Mouse (Mus musculus): ENCODE results near the gene Rhox1.
A peak's percentile ranks its signal among the peaks of the same experiment; 100 is the strongest.
"Not testable (repeated sequence)": the region's sequence is repeated elsewhere in the genome, so short reads cannot be mapped to it uniquely, and the experiment has no call there.

Gene Rhox1

GRCm38 (mm10) chrX:37222158-37222557, at the start of gene Rhox1:
Gene Rhox1 (minus strand): TSS chrX:37222258.
- not testable (repeated sequence) for DNase-seq (ENCODE audit: low spot score)

- DNase-seq (ENCODE audit: low spot score) = not testable (repeated sequence)
Observed at GRCm38 (mm10) chrX:37265038-37265437, 43.0 kb upstream of the Rhox1 start, which contains the start of gene Rhox4a. Gene Rhox4a (plus strand): TSS chrX:37265338.

GRCm38 (mm10) chrX:37249619-37250018, 27.6 kb upstream of the Rhox1 start, which contains the start of gene Rhox3a:
Gene Rhox3a (plus strand): TSS chrX:37249919.
- DNase-seq (ENCODE audit: low spot score) = not testable (repeated sequence)

GRCm38 (mm10) chrX:37244676-37245075, 22.6 kb upstream of the Rhox1 start, which contains the start of gene Rhox2a:
Gene Rhox2a (plus strand): TSS chrX:37244976.
- DNase-seq (ENCODE audit: low spot score) = not testable (repeated sequence)

GRCm38 (mm10) chrX:37210941-37211340, 11.1 kb downstream of the Rhox1 start, which contains the start of gene Gm9:
Gene Gm9 (minus strand): TSS chrX:37211041.
- no peak for DNase-seq (ENCODE audit: low spot score)

GRCm38 (mm10) chrX:37198676-37199075, 23.4 kb downstream of the Rhox1 start:
- DNase-seq (ENCODE audit: low spot score) = no peak

GRCm38 (mm10) chrX:37191744-37192379, 30.2 kb downstream of the Rhox1 start:
- no peak for DNase-seq (ENCODE audit: low spot score)

GRCm38 (mm10) chrX:37191105-37191743, 30.8 kb downstream of the Rhox1 start, which contains the start of the genes Ndufa1 and Rnf113a1:
Gene Ndufa1 (minus strand): TSS chrX:37191163.
Gene Rnf113a1 (plus strand): TSS chrX:37191245.
- peak; percentile 22 for DNase-seq (ENCODE audit: low spot score)

GRCm38 (mm10) chrX:37190755-37191104, 31.3 kb downstream of the Rhox1 start:
- DNase-seq (ENCODE audit: low spot score) = no peak

GRCm38 (mm10) chrX:37184401-37184800, 37.7 kb downstream of the Rhox1 start:
- DNase-seq (ENCODE audit: low spot score) = not testable (repeated sequence)

GRCm38 (mm10) chrX:37168742-37169141, 53.3 kb downstream of the Rhox1 start, which contains the start of gene Akap14:
Gene Akap14 (minus strand): TSS chrX:37168842.
- DNase-seq (ENCODE audit: low spot score) = no peak

GRCm38 (mm10) chrX:37167085-37167484, 55.0 kb downstream of the Rhox1 start:
- no peak for DNase-seq (ENCODE audit: low spot score)

All from layer of hippocampus, adult 9-10 months (tissue).